Mouse (Mus musculus) lung, postnatal 10 days (tissue): ENCODE data around the gene Krba1.
A peak's percentile ranks its signal among the peaks of the same experiment; 100 is the strongest.

Experiments used
- DNase-seq: peaks from one replicate; pipeline ENCODE4 v3.0.0; 2021

The Krba1 gene

GRCm38 (mm10) chr6:48426956-48427355 lies 31.6 kb downstream of the Krba1 start:
- DNase-seq, result no peak

DNA sequence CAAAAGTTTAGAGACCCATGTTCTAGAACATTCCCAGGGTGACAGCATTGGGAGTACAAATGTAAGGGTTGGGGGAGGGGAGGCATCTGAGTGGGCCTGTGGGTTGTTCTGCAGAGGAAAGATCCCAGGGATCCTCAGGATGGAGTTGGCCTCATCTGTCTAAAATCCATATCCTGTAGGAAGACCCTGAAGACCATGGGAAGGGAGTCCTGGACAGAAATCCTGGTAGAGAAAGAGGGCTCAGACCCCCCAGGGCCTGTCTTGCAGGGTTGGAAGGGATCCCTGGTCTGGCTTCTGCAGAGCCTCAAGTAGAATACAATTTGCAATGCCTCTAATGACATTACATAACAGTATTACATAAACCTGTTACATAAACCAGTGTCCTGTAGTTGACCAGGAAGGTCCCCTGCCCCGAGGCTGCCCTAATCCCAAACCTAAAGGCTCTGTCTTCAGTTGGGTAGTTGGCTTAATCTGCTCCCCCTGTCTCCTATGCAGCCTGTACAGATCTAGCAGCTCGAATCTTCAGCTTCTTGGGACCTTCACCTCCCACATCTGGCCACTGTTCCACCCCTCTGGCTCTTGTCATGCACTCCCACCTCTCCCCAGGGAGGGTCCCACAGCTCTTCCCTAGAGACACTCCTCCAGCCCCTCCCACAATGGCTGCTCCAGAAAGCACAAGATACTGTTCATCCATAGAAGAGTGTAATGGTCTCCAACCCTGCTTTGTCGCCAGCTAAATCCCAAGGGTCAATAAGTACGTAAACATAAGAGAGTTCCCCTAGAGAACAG lies 33.6 kb downstream of the Krba1 start:
- DNase-seq, result no peak

DNA sequence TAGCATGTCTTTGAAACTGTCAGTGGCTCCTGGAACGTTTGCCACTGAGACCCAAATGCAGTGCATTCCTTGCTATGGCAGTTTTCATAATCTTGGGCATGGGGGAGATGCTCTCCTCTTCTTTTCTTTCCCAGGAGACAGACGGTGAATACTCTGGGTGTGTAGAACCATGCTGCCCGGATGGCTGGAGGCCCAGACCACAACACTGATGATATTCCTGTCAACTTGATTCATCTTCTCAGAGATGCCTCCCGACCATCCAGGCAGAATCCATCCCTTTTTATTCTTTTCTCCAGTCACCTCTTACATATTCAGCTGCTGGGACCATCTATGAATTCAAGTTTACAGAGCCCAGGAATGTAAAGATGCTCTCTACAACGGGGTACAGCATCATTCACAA lies 35.4 kb downstream of the Krba1 start:
- DNase-seq, result no peak

DNA sequence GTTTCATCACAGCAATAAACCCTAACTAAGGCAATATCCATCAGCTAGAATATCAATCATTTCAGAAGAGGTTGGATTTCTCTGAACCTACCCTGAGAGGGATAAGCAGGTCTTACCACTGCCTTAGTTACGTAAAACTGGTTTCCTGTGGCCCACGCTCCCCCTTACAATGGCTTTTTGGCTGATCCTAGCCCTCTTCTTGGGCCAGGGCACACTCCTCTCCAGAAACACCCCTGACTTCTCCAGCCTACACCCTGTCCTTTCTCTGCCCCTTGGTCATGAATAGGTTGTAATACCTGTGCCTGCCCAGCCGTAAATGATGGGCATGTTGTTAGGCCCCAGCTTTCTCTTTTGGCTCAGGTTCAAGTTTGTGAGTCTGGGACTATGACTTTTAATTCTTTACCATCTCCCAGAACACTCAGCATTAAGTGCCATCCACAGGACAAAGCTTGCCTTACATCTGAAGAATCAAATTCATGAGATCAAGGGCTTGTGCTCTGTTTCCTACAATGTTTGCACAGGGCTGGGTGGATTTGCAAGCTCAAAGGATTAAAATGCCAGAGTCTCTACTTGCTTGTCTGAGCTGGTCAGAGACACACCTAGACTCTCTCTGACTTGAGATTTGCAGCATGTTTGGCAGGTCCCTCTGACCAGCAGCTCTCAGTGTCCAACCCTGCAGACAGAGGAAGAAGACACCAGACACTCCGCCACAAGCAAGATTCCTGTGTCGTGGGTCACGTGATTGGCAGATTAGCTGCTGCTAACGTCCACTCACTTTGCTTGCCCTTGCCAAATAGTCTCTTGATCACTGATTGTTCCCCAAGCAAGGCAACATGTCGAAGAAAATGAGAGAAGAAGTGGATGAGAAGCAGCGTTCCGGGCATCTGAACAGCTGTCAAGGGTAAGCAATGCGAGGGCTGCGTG lies 37.8 kb downstream of the Krba1 start:
- DNase-seq, result peak; percentile 28

GRCm38 (mm10) chr6:48434651-48435050 lies 39.3 kb downstream of the Krba1 start:
- peak; percentile 28 for DNase-seq

DNA sequence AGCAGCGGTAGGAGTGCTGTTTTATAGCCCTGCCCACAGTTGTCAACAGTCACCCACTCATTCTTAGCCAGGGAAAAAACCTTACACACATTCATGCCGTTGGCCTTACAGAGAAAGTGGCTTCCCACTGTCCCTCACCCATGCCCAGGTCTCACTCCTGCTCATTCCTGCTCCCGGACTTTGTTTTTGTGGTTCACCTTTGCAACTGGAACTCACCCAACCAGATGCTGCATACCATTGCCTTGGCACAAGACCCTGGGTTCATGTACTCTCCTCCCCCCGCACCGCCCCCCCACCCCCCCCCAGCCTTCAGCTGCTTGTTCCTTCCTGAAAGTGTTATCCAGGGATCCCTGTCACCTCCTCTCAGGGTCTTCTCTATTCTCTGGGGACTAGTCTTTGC lies 39.7 kb downstream of the Krba1 start:
- DNase-seq, result no peak

GRCm38 (mm10) chr6:48435706-48436349 lies 40.4 kb downstream of the Krba1 start:
- DNase-seq, result no peak

GRCm38 (mm10) chr6:48437679-48438376 lies 42.4 kb downstream of the Krba1 start:
- no peak for DNase-seq

DNA sequence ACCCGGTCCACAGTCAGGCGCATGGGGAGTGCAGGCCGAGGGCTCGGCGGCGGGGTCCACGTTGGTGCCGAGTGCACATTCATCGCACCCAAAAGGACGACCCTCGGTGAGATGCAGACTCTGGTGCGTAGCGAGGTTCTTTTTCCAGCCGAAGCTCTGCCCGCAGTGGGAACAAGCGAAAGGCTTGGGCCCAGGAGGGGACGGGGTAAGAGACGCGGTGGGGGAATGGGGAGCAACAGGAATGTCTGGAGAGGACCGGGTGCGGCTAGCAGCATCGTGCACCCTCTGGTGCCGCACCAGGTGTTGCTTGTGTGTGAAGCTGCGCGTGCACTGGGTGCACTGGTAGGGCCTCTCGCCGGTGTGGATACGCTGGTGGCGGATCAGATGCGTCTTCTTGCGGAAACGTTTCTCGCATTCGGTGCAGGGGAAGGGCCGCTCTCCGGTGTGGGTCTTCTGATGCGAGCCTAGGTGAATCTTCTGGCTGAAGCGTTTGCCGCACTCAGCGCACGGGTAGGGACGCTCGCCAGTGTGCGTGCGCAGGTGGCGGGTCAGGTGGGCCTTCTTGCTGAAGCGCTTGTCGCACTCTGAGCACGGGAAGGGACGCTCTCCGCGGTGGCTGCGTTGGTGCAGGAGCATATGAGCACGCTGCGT lies 43.2 kb downstream of the Krba1 start:
- no peak for DNase-seq

GRCm38 (mm10) chr6:48439654-48440053 lies 44.3 kb downstream of the Krba1 start:
- DNase-seq, result no peak

DNA sequence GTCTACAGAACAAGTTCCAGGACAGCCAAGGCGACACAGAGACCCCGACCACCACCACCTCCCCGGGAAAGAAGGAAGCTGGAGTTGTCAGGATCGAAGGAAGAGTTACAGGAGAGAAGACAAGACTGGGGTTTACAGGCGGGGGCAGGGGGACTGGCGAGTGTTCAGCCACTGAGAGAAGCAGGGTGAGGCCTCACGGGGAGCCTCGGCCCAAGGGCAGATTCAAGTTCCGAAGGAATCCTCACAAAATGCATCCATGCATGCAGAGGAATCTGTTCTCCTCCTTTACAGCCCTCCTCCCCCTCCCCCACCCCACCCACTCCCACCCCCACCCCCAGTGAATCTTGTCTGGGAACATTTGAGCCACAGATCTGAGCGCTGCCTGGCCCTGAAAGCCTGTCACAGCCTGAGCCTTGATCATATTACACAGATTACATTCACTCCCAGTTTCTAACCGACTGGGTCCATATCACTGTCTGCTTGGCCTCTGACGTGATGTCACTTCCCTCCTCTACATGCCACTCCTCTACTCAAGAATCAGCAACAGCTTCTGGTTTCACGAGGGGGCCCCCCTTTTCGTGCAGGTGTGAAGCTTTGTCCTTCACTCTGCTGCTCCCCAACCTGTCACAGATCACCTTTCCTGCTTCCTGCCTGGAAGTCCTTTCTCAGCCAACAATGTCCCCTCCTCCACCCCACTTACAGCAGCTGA lies 45.1 kb downstream of the Krba1 start:
- no peak for DNase-seq

DNA sequence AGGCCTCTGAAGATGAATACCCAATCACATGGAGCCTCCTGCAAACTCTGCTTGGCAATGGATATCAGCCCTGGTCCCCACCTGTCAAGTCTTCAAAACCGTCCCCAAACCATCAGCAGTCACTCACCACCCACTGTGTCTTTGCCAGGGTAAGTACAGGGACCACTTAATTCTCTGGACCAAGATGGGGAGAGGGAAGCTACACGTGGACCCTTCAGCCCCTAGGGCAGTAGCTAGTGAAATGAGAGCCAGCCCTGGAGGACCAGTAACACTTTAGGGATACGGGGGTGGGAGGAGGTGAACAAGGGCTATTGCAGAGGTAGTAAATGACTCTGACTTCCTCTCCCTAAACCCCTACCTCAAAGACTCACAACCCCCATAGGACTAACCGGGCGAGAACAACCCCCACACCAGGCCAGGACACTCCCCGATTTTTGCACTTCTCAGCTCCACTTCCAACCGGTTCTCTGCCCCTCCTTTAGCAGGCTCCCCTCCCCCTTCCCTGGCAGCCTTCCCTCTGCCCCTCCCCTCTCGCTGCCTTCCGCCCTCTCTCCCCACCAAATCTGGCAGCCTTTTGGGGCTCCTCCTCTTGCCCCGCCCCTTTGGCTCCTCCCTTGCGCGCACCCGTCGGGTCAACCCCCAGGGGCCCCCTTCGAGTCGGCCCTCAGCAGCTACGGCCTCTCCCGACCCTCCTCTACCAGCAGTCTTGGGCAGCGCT lies 48.4 kb downstream of the Krba1 start:
- DNase-seq, result peak; percentile 99

DNA sequence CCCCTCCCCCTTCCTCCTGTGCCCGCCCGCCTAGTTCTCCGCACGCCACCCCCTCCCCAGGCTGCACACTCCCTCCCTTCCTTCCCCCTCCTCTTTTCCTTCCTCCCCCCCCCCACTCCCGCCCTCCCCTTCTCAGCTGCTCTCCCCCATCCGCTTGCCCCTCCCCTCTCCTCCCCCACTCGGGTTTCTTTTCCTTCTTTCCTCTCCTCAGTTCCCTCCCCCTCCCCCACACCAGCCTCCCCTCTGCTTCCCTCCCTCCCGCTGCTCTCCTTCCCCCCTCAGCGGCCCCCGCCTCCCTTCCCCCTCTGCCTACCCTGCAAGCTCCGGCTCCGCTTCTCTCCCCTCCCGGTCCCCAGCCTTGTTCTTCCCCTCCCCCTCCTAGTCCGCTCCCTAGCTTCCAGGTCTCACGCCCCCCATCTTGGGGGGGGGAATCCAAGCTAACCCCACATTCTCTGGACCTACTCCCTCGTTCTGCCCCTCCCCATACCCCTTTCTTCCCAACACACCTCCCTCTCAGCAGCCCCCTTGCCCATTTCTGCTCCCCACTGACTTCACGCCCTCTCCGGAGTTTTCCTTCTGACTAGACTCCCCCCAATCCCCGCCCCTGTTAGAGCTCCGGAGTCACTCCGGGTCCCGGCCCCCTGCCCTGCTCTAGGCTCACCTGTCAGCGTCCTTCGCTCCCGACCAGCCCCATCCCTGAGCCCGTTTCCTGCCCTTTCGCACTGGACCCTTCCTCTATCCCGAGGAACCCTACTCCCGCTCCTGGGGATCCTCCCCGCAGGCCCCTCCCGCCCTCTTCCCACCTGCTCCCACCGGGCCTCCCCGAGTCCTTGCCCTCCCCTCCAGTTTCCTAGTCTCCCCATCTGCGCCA lies 49.2 kb downstream of the Krba1 start:
- peak; percentile 96 for DNase-seq

DNA sequence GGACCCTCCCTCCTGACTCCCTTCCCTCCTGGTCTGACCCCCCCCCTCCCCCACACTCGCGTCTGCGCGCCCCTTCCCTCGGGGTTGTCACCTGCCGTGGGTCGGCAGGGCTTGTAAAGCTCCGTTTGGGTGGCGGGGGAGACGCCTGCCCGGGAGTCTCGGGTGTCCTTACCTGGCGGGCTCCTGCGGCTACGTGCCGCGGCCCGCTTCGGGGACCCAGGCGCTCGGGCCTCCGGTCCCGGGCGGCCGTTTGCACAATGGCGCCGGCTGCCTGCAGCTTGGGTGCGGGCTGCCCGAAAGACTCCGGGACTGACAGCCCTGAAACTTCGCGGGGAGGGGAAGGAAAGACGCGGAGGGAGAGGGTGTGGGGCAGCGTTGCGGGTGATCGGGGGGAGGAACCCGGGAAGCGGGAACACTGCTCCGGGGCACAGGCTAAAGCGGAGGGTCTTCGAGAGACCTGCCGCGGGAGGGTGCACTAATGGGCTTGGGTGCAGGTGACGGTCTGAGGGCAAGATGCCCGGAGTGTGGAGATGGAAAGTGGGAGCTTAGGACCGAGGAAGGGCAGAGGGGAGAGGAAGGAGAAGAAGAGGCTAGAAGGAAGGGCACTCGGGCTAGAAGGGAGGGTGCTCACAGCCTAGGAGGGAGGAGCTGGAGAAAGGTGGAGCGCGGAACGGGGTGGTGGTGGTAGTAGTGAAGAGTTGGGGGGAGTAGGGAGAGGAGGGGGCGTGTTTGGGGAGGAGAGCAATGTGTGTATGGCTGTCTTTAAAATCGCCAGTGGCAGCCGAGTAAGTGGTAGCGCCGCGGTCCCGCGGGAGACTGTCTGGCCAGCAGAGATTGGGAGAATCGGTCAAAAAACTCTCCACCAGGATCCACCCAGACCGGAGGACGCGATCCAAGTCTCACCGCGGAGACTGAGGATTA lies 50.1 kb downstream of the Krba1 start, which contains the start of gene Zfp467:
Zfp467 (minus strand) TSS at position 645 of the 921 bp plus-strand sequence.
- DNase-seq, result peak; percentile 76

GRCm38 (mm10) chr6:48446256-48446655 lies 50.9 kb downstream of the Krba1 start:
- peak; percentile 26 for DNase-seq

GRCm38 (mm10) chr6:48446896-48447295 lies 51.5 kb downstream of the Krba1 start:
- DNase-seq, result no peak

- no peak for DNase-seq
These were observed 52.5 kb downstream of the Krba1 start, which contains the start of gene Sspo for GRCm38 (mm10) chr6:48447929-48448328. Gene Sspo (plus strand): TSS chr6:48448229.

- peak; percentile 41 for DNase-seq
These were observed 53.1 kb downstream of the Krba1 start for GRCm38 (mm10) chr6:48448527-48448926.
